Mouse (Mus musculus) heart, postnatal 14 days (tissue): ENCODE data around the gene Rrp15. TPM values are rescaled to one million over a fixed set of nuclear protein-coding genes. Genes with fewer than 3 reads are reported as not detected.
"Not testable (repeated sequence)": the region's sequence is repeated elsewhere in the genome, so short reads cannot be mapped to it uniquely, and the experiment has no call there.

Experiments used
- DNase-seq, 2 experiments: peaks; one replicate each; pipeline ENCODE4 v3.0.0; 2021 to 2022
- intact Hi-C: fragments of 180-260 bp; cut with DNase I; formaldehyde crosslinking; loops from one replicate; pipeline ENCODE4 v1.15.1; 2025
- long read RNA-seq, 2 experiments: library from polyadenylated mRNA; stranded (forward); transcript quantifications; one replicate each; pipeline ENCODE4 v2.0.0; 2021
- total RNA-seq, 2 experiments: library from RNA; stranded (reverse); gene quantifications; 2 replicates each; pipeline ENCODE4 v1.2.3; 2021

The Rrp15 gene
- 1 to 10 TPM; 7.3 to 9.1 TPM for total RNA-seq
- long read RNA-seq, experiment 1, transcript Rrp15-201 (5 exons, 1,321 nt), result major isoform, 19 of 19 reads
- long read RNA-seq, experiment 1, partial matches to known transcripts, result 0 of 19 reads
- long read RNA-seq, experiment 1, other reads (novel, unspliced or antisense), result 0 of 19 reads
- long read RNA-seq, experiment 2, transcript Rrp15-201 (5 exons, 1,321 nt), result major isoform, 15 of 15 reads
- long read RNA-seq, experiment 2, partial matches to known transcripts, result 0 of 15 reads
- long read RNA-seq, experiment 2, other reads (novel, unspliced or antisense), result 0 of 15 reads

GRCm38 (mm10) chr1:186748724-186749653, at the start of gene Rrp15:
Gene Rrp15, minus strand, starts transcription at chr1:186749358.
- peak; percentile 85 to 90 for DNase-seq

GRCm38 (mm10) chr1:186797991-186798390, 48.8 kb upstream of the Rrp15 start:
- no peak for DNase-seq
- intact Hi-C loops, result no loop called here

More at GRCm38 (mm10) chr1:186748724-186749653, at the start of gene Rrp15:
- intact Hi-C loops, result no loop called here

GRCm38 (mm10) chr1:186785359-186785758, 36.2 kb upstream of the Rrp15 start:
- DNase-seq, result no peak

GRCm38 (mm10) chr1:186780826-186781225, 31.7 kb upstream of the Rrp15 start:
- DNase-seq, result no peak
- intact Hi-C loops, result no loop called here

More at GRCm38 (mm10) chr1:186785359-186785758, 36.2 kb upstream of the Rrp15 start:
- intact Hi-C loops, result no loop called here

GRCm38 (mm10) chr1:186773124-186773523, 24.0 kb upstream of the Rrp15 start:
- intact Hi-C loops, result no loop called here
- no peak for DNase-seq

GRCm38 (mm10) chr1:186772547-186773077, 23.5 kb upstream of the Rrp15 start:
- intact Hi-C loops, result no loop called here
- DNase-seq, result no peak

GRCm38 (mm10) chr1:186772005-186772404, 22.8 kb upstream of the Rrp15 start:
- intact Hi-C loops, result no loop called here
- no peak for DNase-seq

- intact Hi-C loops, result no loop called here
- DNase-seq, result no peak
Observed at GRCm38 (mm10) chr1:186770659-186771058, 21.5 kb upstream of the Rrp15 start.

GRCm38 (mm10) chr1:186768392-186768791, 19.2 kb upstream of the Rrp15 start:
- DNase-seq, result no peak
- intact Hi-C loops, result no loop called here

GRCm38 (mm10) chr1:186763451-186763850, 14.3 kb upstream of the Rrp15 start:
- intact Hi-C loops, DNase-seq: not testable (repeated sequence)

GRCm38 (mm10) chr1:186749675-186750283, 621 bp upstream of the Rrp15 start:
- DNase-seq, result no peak
- intact Hi-C loops, result no loop called here

GRCm38 (mm10) chr1:186739828-186740227, 9.3 kb downstream of the Rrp15 start:
- no peak for DNase-seq
- intact Hi-C loops, result no loop called here

- no peak for DNase-seq
Observed at GRCm38 (mm10) chr1:186735537-186735936, 13.6 kb downstream of the Rrp15 start.

GRCm38 (mm10) chr1:186733052-186733451, 16.1 kb downstream of the Rrp15 start:
- intact Hi-C loops, result no loop called here
- DNase-seq, result no peak

More at GRCm38 (mm10) chr1:186735537-186735936, 13.6 kb downstream of the Rrp15 start:
- intact Hi-C loops, result no loop called here

- intact Hi-C loops, result no loop called here
- DNase-seq, result no peak
Observed at GRCm38 (mm10) chr1:186728778-186729177, 20.4 kb downstream of the Rrp15 start.

- intact Hi-C loops, result no loop called here
- DNase-seq, result no peak
Observed at GRCm38 (mm10) chr1:186726117-186726516, 23.0 kb downstream of the Rrp15 start.

GRCm38 (mm10) chr1:186722299-186722698, 26.9 kb downstream of the Rrp15 start:
- intact Hi-C loops, result loop anchor here (1.0 to 5.0 kb wide), 3 partner anchors 970 to 1175 kb away; no protein-coding TSS in a partner anchor
- DNase-seq, result no peak

GRCm38 (mm10) chr1:186721846-186722245, 27.3 kb downstream of the Rrp15 start:
- intact Hi-C loops, result loop anchor here (1.0 to 5.0 kb wide), 3 partner anchors 970 to 1175 kb away; no protein-coding TSS in a partner anchor
- peak; percentile 82 to 89 for DNase-seq

- DNase-seq, result no peak
- intact Hi-C loops, result loop anchor here (5.0 kb wide), 1 partner anchor 969 kb away; no protein-coding TSS in a partner anchor
Observed at GRCm38 (mm10) chr1:186721166-186721565, 28.0 kb downstream of the Rrp15 start.

- no peak for DNase-seq
- intact Hi-C loops, result loop anchor here (5.0 kb wide), 1 partner anchor 967 kb away; no protein-coding TSS in a partner anchor
Observed at GRCm38 (mm10) chr1:186719708-186720107, 29.4 kb downstream of the Rrp15 start.
